Mouse (Mus musculus) megakaryocyte progenitor cell, adult 5-6 weeks (primary cell): ENCODE data around the gene Spdef. TPM values are rescaled to one million over a fixed set of nuclear protein-coding genes. Genes with fewer than 3 reads are reported as not detected.

ENCODE experiments used
- ATAC-seq: replicated peaks from 2 replicates; pipeline ENCODE4 v1.8.0; 2016; ENCODE audit warnings: mild to moderate bottlenecking, moderate TSS enrichment, inconsistent platforms; ENCODE audit not compliant: poor library complexity
- total RNA-seq, 2 experiments: library from RNA; stranded (forward) in 1 of 2; stranded (reverse) in 1 of 2; fragments of 157-497, 149-512 nt in 1 of 2; fragments of 200-1000 nt in 1 of 2; gene quantifications; 2 replicates each; pipeline versions ENCODE4 v1.2.3 to v1.2.4; 2015 to 2017

The Spdef gene
- total RNA-seq, 2 experiments from 2014 or later: not detected

GRCm38 (mm10) chr17:27678924-27679813 lies 49.6 kb downstream of the Spdef start:
- ATAC-seq: no peak

GRCm38 (mm10) chr17:27677756-27678155 lies 51.0 kb downstream of the Spdef start:
- no peak for ATAC-seq

- no peak for ATAC-seq
Observed at GRCm38 (mm10) chr17:27676270-27676669, 52.5 kb downstream of the Spdef start.

GRCm38 (mm10) chr17:27675453-27675852 lies 53.3 kb downstream of the Spdef start:
- peak; percentile 44; the same call in 1 of the 2 replicates for ATAC-seq

GRCm38 (mm10) chr17:27673945-27674344 lies 54.8 kb downstream of the Spdef start:
- ATAC-seq: no peak

GRCm38 (mm10) chr17:27671720-27672119 lies 57.0 kb downstream of the Spdef start:
- no peak for ATAC-seq

Other genes starting within 250 kb of the Spdef start
- not detected in 2 replicates for gene Grm4, start 207.6 kb downstream of the Spdef start, total RNA-seq (2015)
- gene Grm4, start 207.6 kb downstream of the Spdef start, total RNA-seq (2017): not detected in 2 replicates
- gene Hmga1, start 172.5 kb downstream of the Spdef start, total RNA-seq (2015): 405 and 414 TPM in 2 replicates
- 220 and 239 TPM in 2 replicates for gene Hmga1, start 172.5 kb downstream of the Spdef start, total RNA-seq (2017)
- gene AI413582, start 163.2 kb downstream of the Spdef start, total RNA-seq (2015): 31.0 and 31.6 TPM in 2 replicates
- gene AI413582, start 163.2 kb downstream of the Spdef start, total RNA-seq (2017): 32.3 and 46.0 TPM in 2 replicates
- 70.9 and 74.6 TPM in 2 replicates for gene Nudt3, start 105.5 kb downstream of the Spdef start, total RNA-seq (2015)
- gene Nudt3, start 105.5 kb downstream of the Spdef start, total RNA-seq (2017): 171 and 186 TPM in 2 replicates
- not detected in 2 replicates for gene RPS10-NUDT3, start 93.7 kb downstream of the Spdef start, total RNA-seq (2015)
- gene RPS10-NUDT3, start 93.7 kb downstream of the Spdef start, total RNA-seq (2017): not detected in 2 replicates
- 2,101 and 2,175 TPM in 2 replicates for gene Rps10, start 92.3 kb downstream of the Spdef start, total RNA-seq (2015)
- gene Rps10, start 92.3 kb downstream of the Spdef start, total RNA-seq (2017): 2,717 and 3,085 TPM in 2 replicates
- not detected in 2 replicates for gene Pacsin1, start 73.4 kb downstream of the Spdef start, total RNA-seq (2015)
- 0.47 TPM in 1 of 2 replicates, not detected in the other for gene Pacsin1, start 73.4 kb downstream of the Spdef start, total RNA-seq (2017)
- gene D17Wsu92e, start 91.7 kb upstream of the Spdef start, total RNA-seq (2015): 27.6 and 32.4 TPM in 2 replicates
- gene D17Wsu92e, start 91.7 kb upstream of the Spdef start, total RNA-seq (2017): 46.4 and 57.5 TPM in 2 replicates
- 147 and 154 TPM in 2 replicates for gene Snrpc, start 109.2 kb upstream of the Spdef start, total RNA-seq (2015)
- 128 and 132 TPM in 2 replicates for gene Snrpc, start 109.2 kb upstream of the Spdef start, total RNA-seq (2017)
- 6.0 and 8.1 TPM in 2 replicates for gene Uhrf1bp1, start 127.5 kb upstream of the Spdef start, total RNA-seq (2015)
- gene Uhrf1bp1, start 127.5 kb upstream of the Spdef start, total RNA-seq (2017): 8.4 and 9.3 TPM in 2 replicates
- gene Anks1, start 180.4 kb upstream of the Spdef start, total RNA-seq (2015): 29.5 and 34.7 TPM in 2 replicates
- gene Anks1, start 180.4 kb upstream of the Spdef start, total RNA-seq (2017): 29.0 and 34.3 TPM in 2 replicates
- 60.7 and 61.8 TPM in 2 replicates for gene Taf11, start 180.9 kb upstream of the Spdef start, total RNA-seq (2015)
- gene Taf11, start 180.9 kb upstream of the Spdef start, total RNA-seq (2017): 29.6 and 30.4 TPM in 2 replicates